Mouse (Mus musculus): ENCODE data around the gene Egln1. TPM values are rescaled to one million over a fixed set of nuclear protein-coding genes. Genes with fewer than 3 reads are reported as not detected.

Gene Egln1
- total RNA-seq, 1 experiment from 2014 or later, result 15.9 TPM

DNA sequence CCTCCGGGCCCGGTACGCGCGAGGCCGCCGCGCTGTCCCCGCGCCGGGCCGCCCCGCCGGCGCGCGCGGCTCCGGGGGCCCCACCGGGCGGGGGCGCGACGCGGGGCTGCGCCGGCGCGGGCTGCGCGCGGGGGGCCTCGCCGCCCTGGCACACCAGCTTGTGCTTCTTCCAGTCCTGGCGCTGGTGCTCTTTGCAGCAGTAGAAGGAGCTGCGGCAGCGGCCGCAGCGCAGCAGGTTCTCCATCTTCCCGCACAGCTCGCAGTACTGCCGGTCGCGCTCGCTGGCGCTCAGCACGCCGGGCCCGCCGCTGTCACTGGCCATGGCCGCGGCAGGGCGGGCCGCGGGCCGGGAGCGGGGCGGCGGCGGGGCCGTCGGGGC, 402 bp downstream of the Egln1 start:
- no peak for ATAC-seq (ENCODE audit: extremely low read depth, insufficient number of reproducible peaks, low FRiP score, poor library complexity, severe bottlenecking)

DNA sequence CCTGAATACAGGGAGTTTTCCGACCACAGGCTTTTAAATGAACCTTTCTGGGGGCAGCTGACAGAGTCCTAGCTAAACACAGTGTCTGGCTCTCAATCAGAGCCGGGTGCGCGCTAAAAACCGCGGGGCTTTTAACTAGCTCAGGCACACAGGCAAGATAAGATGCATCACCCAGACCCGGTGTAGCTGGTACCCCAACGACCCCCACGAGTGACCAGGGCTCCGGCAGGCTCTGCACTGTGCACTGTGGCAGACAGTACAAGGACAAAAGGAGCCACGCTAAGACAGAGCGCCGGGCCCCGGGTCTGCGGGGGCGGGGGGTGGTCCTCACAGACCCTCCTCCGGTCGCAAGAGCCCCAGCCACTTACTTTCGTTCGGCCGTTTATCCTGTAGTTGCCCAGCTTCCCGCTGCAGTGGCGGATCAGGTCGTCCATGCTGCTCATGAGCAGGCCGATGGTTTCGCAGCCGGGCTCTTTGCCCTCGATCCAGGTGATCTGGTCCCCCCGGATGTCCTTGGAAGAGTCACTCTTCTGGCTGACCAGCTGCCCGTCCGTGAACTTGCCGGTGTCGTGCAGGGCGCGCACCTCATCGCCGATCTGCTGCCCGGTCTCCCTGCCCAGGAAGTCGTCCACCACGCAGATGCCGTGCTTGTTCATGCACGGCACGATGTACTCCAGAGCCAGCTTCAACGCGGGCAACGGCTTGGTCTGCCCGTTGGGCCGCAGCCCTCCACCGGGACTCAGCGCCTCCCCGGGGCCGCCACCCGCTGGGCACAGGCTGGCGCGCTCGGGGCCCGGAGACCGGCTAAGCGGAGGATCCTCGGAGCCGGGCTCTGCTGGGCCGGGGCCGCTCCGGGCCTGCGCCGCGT, 1.0 kb downstream of the Egln1 start:
- peak; percentile 14; the same call in 1 of the 2 replicates for ATAC-seq (ENCODE audit: extremely low read depth, insufficient number of reproducible peaks, low FRiP score, poor library complexity, severe bottlenecking)

DNA sequence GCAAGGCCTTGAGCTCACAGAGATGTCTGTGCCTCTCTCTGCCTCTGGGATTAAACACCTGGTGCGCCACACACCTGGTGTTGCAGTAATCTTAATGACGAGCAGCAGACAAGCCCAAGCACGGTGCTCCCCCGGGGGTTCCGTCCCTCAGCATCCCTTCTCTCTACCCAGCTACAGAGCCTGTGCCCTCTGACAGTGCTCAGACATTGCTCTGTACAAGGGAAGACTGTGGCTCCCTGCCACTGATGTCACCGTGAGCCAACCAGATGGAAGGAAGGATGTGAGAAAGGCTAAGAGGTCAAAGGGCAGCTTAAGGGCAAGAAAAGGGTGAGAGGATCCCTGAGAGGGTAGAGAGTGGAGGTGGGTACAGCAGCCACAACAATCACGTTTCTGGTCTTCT, 4.7 kb downstream of the Egln1 start:
- ATAC-seq (ENCODE audit: extremely low read depth, insufficient number of reproducible peaks, low FRiP score, poor library complexity, severe bottlenecking), result no peak

DNA sequence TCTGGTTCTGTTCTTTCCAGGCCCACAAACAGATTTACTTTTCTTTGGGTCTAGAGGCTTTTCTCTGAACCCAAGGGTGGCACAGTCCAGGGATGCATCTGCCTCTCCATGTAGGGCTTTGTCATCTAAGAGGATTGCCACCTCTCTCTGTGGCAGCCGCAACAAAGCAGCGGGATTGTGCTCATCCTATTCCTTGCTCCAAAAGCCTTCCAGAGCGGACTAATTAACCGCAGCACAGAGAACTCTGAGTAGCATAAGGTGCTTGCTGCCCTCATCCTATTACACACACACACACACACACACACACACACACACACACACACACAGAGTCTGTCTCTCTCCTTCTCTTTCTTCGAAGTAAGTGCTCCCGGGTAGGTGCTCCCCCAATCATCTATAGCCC, 5.3 kb downstream of the Egln1 start:
- ATAC-seq (ENCODE audit: extremely low read depth, insufficient number of reproducible peaks, low FRiP score, poor library complexity, severe bottlenecking), result no peak

DNA sequence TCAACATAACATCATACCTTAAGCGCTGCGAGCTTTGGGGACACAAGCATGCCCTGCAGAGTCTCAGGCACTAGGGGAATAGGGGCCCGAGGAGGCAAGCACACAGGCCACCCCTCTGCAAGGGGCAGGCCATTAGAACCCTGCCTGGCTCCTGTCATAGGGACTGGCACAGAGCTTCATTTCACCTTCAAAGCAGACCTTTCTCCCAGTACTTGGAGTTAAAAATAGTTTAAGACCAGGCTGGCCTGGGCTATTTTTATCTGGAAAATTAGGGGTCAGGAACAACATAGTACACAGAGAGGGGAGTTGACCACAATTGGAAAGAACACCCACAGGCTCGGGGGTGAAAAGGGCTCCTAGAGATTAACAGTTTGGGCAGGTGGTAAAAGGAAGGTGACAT, 11.8 kb downstream of the Egln1 start:
- ATAC-seq (ENCODE audit: extremely low read depth, insufficient number of reproducible peaks, low FRiP score, poor library complexity, severe bottlenecking), result no peak

DNA sequence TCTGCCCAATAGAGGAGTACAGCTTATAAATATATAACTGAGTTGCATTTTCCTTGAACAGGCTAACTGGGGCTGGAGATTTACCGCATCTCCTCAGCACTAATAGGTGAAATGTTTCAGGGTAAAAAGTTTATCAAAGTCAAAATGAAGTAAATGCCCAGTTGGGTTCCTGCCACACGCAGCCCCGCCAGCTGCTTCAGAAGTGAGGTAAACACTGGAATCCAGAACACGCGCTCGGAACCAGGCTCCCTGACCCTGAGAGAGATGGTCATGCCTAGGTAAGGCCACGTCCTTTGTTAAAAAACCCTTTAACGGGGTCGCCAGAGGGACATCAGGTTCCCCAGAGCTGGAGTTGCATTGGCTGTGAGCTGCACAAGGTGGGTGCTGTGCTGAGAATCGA, 12.4 kb downstream of the Egln1 start:
- no peak for ATAC-seq (ENCODE audit: extremely low read depth, insufficient number of reproducible peaks, low FRiP score, poor library complexity, severe bottlenecking)

DNA sequence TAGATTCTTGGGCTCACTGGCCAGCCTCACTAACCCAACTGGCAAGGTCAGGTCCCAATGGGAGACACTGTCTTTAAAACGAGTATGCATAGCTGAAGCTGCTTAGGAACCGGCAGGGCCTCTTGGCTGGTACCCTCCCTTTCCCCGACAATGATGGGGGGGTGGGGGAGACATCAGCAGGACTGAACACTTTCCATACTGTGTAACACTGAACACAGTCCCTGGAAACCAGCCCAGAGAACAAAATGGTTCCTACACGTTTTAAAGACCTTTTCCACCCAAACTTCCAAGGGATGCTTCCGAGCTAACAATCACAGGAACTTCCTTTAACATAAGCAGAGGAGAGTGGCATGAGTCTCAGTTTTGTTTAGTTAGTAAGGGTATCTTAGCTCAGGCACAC, 14.0 kb downstream of the Egln1 start:
- no peak for ATAC-seq (ENCODE audit: extremely low read depth, insufficient number of reproducible peaks, low FRiP score, poor library complexity, severe bottlenecking)

DNA sequence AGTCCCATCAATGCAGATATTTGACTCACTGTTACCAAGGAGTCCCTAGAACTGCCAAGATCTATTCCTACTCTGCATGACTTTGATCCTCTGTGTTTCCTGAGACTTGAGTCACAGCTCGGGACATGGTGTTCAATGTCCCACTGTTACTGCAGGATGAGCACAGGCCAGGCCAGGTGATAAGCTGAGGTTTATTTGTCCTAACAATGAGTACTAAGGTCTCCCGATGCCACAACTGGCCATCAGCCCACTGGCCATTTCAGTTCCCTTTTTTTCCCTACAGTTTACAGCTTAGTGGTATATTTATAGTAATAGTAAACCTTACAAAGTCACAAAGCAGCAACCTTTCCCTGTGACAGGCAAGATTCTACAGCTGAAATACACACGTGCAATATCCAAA, 16.7 kb downstream of the Egln1 start:
- no peak for ATAC-seq (ENCODE audit: extremely low read depth, insufficient number of reproducible peaks, low FRiP score, poor library complexity, severe bottlenecking)

DNA sequence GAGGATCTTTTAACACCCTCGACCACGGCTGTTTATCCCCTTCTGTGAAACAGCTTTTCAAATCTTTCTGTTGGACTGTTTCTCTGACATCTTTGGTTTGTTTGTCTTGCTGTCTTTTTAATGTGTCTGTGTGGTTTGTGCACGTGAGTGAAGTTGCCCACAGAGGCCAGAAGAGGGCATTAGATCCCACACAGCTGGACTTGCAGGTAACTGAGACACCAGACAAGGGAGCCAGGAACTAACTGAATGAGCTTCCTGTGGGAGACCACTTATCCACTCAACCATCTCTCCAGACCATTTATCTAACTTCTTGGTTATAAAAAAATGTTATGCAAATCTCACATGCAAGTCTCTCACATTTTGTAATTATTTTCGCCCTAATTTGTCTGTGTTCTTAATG, 18.5 kb downstream of the Egln1 start:
- no peak for ATAC-seq (ENCODE audit: extremely low read depth, insufficient number of reproducible peaks, low FRiP score, poor library complexity, severe bottlenecking)

DNA sequence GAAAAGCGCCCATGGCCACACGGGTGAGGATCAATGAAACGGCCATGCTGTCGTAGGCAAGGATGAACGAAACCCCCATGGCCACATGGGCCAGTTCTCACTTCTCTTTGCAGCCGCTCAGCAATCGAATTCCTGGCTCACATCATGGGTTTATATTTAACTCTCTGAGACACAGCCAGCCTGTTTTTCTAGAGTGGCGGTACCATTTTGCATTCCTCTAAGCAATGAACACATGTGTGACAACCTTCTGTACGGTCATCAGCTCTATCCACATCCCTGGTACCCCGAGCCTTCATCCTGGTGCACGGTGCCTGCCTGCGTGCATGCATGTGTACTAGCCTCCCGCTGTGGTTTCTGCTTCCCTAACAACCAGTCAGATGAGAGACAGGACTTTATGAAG, 19.0 kb downstream of the Egln1 start:
- no peak for ATAC-seq (ENCODE audit: extremely low read depth, insufficient number of reproducible peaks, low FRiP score, poor library complexity, severe bottlenecking)

DNA sequence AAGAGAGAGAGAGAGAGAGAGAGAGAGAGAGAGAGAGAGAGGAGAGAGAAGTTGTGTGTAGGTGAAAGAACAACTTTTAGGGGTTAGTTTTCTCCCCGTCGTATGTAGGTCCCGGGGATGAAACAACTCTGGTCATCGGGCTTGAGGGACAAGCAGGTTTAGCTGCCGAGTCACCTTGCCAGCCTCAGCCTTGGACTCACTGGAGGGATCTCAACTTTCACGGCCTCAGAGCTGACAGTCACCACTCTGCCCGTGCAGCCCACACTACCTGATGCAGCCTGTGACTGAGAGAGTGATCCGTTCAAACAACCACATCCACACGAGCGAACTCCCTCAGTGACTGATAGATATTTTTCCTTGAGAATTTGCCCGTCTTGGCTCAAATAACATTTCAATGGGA, 20.1 kb downstream of the Egln1 start:
- ATAC-seq (ENCODE audit: extremely low read depth, insufficient number of reproducible peaks, low FRiP score, poor library complexity, severe bottlenecking), result no peak

DNA sequence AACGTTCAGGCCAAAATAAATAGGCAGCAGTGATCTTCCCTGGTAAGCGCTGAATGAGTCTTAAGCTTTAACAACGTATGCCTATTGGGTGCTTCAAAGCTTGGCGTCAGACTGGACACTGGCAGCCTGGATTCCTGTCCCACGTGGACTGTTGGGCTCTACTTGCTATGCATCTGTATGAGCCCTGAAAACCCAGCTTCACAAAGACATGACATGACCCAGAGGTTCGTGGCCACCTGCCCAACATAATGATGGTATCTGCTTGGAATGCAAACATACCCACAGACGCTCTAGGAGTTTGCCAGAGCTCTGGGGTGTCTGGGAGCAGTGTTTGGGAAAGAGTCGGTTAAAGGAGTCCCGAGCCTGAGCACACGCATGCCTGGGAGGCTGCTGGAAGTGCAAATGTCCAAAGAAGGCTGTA, 22.8 kb downstream of the Egln1 start:
- no peak for ATAC-seq (ENCODE audit: extremely low read depth, insufficient number of reproducible peaks, low FRiP score, poor library complexity, severe bottlenecking)

DNA sequence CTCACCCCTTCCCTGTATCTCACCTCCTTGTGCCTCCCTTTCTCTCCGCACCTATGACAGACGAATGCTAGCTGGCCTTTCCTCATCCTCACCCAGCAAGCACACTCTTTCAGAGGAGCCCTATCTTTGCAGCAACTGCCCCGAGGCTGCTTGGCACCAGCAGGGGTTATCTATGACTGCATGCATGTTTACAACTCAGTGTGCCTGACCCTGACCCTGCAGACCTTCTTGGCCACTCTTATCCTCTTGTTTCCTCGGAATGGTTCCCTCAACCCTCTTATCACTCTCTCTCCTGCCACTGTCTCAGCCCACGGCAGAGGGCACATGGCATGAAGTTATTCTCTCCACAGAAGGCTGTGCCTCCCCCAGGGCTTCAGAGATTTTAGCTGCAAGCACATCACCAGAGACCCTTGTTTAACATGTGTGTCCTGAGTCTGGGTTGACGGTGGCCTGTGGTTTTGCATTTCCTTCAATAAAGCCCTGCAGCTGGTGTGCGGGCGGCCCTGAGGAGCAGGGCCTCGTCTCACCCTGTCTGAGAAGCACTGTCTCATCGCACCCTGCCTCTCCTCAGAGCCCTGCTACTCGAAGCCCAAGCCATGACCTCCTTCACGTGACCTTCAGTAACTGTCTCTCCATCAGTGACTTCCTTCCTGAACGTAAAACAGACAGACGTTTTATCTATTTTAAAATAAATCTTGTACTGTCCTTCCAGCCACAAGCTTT, 23.4 kb downstream of the Egln1 start:
- ATAC-seq (ENCODE audit: extremely low read depth, insufficient number of reproducible peaks, low FRiP score, poor library complexity, severe bottlenecking), result no peak

DNA sequence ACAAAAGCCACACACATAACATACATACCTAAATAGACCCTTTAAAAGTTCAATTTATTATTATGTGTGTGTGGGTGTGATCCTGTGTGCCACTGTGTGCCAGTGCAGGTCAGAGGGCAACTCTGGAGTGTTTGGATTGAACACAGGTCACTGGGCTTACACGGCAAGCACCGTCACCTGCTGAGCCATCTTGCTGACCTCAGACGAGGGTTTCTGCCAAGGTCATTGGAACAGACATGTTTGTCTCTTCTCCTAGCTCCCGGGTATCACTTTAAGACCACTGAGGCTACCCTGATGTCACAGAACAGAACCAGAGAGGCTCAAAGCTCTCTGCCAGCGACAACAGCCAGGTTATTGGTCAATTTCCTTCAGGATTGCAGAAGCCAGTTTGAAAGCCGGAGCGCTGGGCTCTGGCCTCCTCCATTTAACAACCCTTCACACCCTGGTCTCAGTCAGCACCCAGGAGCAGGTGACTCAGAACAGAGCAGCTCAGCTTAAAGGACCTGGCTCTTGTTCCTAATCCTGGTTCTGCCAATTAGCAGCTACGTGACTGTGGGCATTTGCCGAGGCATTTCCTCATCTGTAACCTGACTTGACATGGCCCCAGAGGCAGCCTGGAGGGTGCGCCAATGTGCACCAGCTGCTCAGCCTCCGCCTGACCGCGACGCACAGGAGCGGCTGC, 25.0 kb downstream of the Egln1 start:
- peak; percentile 35; the same call in 1 of the 2 replicates for ATAC-seq (ENCODE audit: extremely low read depth, insufficient number of reproducible peaks, low FRiP score, poor library complexity, severe bottlenecking)

DNA sequence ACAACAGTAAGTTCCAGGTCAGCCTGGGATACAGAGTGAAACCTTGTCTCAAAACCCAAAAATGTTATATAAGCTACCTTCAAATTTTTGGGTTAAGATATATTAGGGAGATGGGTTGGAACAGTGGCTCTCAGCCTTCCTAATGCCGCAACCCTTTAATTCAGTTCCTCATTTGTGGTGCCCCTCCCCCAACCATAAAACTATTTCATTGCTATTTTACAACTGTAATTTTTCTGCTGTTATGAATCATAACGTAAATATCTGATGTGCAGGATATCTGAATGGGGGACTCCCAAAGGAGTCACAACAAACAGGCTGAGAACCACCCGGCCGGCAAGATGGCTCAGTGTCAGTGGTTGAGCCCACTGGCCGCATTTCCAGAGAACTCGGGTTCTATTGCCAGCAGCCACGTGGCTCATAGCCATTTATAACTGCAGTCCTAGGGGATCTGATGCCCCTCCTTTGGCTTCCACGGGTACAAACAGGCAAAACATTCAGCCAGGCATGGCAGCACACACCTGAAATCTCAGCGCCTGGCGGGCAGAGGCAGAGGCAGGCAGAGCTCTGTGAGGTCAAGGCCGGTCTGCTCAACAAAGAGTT, 26.5 kb downstream of the Egln1 start:
- ATAC-seq (ENCODE audit: extremely low read depth, insufficient number of reproducible peaks, low FRiP score, poor library complexity, severe bottlenecking), result no peak

DNA sequence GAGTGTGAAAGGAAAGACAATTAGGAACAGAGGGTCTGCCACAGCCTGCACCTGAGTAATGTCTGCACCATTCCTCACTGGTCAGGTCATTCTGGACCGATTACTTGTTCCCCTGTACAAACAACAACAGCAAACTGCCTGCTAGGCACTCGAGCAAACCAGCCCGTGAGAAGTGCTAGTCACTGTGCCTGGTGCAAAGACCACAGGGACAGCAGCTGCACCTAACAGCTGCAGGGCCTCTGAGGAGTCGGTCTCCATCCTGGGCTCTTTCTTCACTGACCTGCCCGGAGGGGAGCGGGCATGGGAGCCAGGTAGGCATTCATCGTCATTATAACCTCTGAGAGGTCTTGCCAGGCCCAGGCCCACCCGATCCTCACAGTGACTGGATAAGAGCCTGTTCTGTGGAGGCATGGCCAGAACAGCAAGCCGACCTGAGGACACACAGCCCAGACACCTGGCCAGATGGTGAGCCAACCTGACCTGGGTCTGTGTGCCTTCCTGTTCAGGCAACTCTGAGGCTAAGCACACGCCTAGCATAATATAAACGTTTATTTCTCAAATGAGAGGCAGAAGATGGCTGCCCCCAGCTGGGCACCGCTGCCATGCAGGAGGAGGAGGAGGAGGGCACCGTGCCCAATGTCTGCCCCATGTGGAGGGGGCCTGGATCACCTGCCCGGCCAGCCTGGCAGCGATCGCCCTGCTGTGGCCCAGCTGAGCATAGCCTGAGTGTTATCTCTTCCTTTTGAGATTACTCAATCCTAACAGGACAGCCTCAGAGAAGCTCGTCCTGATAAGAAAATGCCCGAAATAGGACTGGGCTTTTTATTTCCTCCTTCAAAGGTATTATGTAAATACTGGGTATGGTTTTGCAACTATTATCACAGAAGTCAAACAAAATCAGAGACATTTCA, 27.5 kb downstream of the Egln1 start:
- ATAC-seq (ENCODE audit: extremely low read depth, insufficient number of reproducible peaks, low FRiP score, poor library complexity, severe bottlenecking), result no peak

DNA sequence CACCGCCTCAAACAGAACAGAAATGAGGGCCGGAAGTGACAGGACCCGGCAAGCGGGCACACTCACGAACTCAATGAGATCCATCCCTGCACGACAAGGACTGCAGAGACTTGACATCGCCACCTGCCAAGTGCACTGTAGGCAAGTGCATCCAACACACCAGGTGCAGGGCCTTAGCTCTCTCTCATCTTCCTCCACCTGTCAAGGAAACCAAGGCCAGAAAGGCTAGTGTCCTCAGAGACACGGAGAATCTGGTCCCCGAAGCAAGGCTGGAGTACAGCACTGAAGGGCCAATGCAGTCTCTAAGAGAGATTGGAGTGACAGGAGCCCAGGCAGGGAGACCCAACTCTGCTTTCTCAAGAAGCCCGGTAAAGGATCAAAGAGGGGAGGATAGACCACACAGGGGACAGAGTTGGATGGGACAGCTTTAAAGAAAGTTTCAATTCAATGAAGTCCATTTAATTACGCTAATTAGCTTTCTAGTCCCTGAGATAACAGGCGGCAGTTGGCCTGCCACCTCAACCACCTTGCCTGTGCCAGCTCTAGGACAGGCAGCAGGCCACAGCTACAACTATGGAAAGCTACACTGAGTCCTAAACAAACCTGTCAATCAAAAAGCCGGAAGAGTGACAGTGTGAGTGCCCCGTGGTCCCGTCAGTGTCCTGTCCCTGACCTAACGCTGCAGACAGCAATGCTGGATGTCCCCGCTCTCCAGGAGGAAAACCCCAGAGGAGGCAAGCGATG, 31.2 kb downstream of the Egln1 start:
- ATAC-seq (ENCODE audit: extremely low read depth, insufficient number of reproducible peaks, low FRiP score, poor library complexity, severe bottlenecking), result no peak

DNA sequence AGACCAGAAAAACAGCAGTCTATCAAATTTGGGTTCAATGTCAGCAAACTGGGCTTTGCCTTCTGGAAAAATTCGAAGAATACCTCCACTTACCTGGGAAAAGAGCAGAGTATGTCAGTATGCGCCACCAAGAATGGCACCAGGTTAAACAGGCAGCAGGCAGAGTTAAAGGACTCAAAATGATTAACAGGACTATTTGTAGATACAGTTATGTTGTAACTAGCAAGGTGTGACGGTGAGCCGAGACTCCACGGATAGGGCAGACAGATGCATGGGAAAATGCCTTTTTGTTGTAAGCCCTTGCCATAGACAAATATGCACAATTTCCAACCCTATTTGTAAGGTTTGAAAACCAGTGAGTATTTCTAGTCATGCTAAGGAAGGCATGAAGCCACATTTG, 35.1 kb downstream of the Egln1 start:
- no peak for ATAC-seq (ENCODE audit: extremely low read depth, insufficient number of reproducible peaks, low FRiP score, poor library complexity, severe bottlenecking)
